Mouse (Mus musculus) olfactory bulb, adult 2 months (tissue): ENCODE measurements around the gene Flot2.

Experiments
- CTCF ChIP-seq: fragments of 200-500 bp; IDR thresholded peaks from 2 replicates; pipeline ENCODE4 v1.5.1; 2012; ENCODE audit warnings: low read depth, mild to moderate bottlenecking, low read length, moderate library complexity; ENCODE audit not compliant: insufficient read depth
- POLR2A ChIP-seq: fragments of 200-500 bp; IDR thresholded peaks from 2 replicates; pipeline ENCODE4 v1.6.1; 2012; ENCODE audit warnings: mild to moderate bottlenecking, low read depth, low read length, moderate library complexity; ENCODE audit not compliant: insufficient read depth

DNA sequence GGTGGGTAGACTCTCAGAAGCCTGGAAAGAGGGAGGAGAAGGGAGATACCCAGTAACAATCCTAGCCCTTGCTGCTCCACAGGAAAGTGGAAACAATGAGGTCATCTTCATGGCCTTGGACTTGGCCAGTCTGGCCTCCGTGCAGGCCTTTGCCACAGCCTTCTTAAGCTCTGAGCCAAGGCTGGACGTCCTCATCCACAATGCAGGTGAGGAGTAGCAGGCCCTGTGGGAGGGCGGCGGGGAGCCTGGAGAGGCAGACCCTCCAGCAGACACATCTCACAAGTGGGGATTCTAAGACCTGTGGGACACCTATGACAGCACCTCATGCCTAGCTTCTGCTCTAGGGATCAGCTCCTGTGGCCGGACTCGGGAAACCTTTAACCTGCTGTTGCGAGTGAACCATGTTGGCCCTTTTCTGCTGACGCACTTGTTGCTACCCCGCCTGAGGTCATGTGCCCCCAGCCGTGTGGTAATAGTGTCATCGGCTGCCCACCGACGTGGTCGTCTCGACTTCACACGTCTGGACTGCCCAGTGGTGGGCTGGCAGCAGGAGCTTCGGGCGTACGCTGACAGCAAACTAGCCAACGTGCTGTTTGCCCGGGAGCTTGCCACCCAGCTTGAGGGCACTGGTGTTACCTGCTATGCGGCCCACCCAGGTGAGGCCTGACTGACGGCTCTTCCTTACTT lies 3.7 kb upstream of the Flot2 start:
- TF ChIP-seq CTCF: no peak
- no peak for TF ChIP-seq POLR2A
